Mouse (Mus musculus) T-cell, adult 66 days (primary cell): ENCODE measurements around the gene Ppp3r2. TPM values are rescaled to one million over a fixed set of nuclear protein-coding genes. Genes with fewer than 3 reads are reported as not detected.

Source experiments
- total RNA-seq, 2 experiments: library from RNA; stranded (reverse); gene quantifications; 3 replicates in 1 of 2; 4 replicates in 1 of 2; pipeline ENCODE4 v1.2.4; 2023

Gene Ppp3r2
- not detected for total RNA-seq

DNA sequence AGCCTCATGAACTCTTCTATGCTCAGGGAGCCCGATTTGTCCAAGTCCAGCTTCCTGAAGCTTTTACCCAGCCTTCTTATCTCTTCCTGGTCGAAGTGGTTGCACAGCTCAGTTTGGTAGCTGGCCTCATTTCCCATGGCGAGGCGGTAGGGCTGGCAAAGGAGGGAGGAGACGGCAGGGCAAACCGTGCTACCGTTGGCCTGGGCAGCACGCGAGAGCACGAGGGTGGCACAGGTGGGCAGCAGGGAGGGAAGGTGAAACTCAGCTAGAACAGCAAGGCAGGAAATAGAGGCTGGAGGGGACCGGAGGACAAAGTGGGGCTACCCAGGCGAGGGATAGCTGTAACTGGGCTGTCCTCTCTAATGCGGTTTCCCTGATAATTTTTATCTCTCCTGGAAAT lies at the start of gene Ppp3r2:
Gene Ppp3r2 (minus strand): TSS at position 213 of the 400 bp plus-strand sequence.

DNA sequence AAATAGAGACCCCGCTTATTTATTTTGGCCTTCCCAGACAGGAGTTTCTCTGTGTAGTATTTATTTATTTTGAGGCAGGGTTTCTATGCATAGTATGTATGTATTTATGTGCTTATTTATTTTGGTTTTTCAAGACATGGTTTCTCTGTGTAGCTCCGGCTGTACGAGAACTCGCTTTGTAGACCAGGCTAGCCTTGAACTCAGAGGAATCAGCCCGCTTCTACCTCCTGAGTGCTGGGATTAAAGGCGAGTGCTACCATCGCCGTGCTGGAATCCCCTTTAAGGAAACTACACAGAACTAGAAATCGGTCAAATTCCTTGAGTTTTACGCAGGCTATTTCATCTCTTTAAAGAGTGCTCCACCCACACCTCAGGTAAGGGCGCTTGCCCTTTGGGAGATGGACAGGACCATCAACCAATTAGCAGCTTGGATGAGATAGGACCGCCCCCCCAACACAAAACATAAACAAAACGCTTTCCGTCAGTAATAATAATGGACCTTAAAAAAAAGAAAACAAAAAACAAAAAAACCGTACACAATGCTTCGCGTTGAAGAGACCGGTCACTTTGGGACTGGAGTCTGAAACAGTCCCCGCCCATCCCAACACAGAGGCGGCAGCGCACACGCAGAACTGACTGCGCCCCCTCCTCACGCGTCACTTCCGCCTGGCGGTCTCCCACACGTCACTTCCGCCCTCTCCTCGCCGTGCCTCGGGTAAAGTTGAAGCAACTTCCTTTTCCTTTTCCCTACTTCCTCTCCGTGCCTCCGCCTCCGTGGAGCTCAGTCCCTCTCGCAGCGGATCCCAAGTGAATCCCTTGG lies 50.3 kb downstream of the Ppp3r2 start, which contains the start of gene Rnf20:
Gene Rnf20 (plus strand): TSS at position 688 of the 820 bp plus-strand sequence.

Other genes with a start within 250 kb of the Ppp3r2 start
- gene Acnat1, start 208.1 kb downstream of the Ppp3r2 start, total RNA-seq: not detected
- not detected for gene Baat, start 175.5 kb downstream of the Ppp3r2 start, total RNA-seq
- 10 to 100 TPM; 13.2 to 13.3 TPM for gene Mrpl50, start 160.9 kb downstream of the Ppp3r2 start, total RNA-seq
- gene Zfp189, start 160.8 kb downstream of the Ppp3r2 start, total RNA-seq: 1 to 10 TPM; 3.8 to 6.0 TPM
- not detected for gene Aldob, start 132.5 kb downstream of the Ppp3r2 start, total RNA-seq
- under 1 TPM in 1 of 2 experiments, not detected in 1; 0.18 TPM for gene Tmem246, start 84.1 kb downstream of the Ppp3r2 start, total RNA-seq
- 100 to 1,000 TPM; 160 to 162 TPM for gene Rnf20, start 50.0 kb downstream of the Ppp3r2 start, total RNA-seq
- not detected for gene Grin3a, start 163.7 kb upstream of the Ppp3r2 start, total RNA-seq